Mouse (Mus musculus): ENCODE data around the gene C1rb.

DNA sequence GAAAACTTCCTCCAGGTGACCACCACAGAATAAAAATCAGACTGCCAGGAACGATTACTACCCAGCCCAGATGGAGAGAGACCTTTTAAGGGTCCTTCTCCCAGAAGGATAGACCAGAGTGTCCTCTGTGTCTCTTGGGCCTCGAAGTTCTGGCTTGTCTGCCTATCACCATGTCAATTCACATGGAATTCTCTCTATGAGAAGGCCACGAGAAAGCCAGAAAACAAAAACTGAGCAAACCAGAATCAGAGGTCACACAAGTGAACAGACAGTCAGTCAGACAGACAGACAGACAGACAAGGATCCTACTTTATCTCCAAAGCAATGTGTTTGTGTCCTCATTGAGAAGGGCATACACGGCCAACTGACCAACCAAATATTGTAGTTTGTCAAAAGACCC, 16.2 kb downstream of the C1rb start:
- TF ChIP-seq CTCF (IDR thresholded peaks at IDR 0.05 in 2 of 3, conservative IDR thresholded peaks at IDR 0.05 in 1 of 3; ENCODE audit: control insufficient read depth in 1 of 3, insufficient read depth in 1 of 3, low read depth in 2 of 3, low read length in 3 of 3, poor library complexity in 1 of 3, severe bottlenecking in 1 of 3) (no peak), POLR2A (IDR thresholded peaks at IDR 0.05; ENCODE audit: control insufficient read depth in 1 of 2, insufficient read depth in 1 of 2, low read depth in 1 of 2, low read length in 2 of 2, poor library complexity in 1 of 2) (no peak)

Data from MEL (cell line).